Mouse (Mus musculus) MEL (cell line): ENCODE results near the gene Fam180a.

Source experiments
- CHD1 ChIP-seq: IDR thresholded peaks from 2 replicates; pipeline ENCODE4 v1.6.1; 2012; ENCODE audit warnings: low read depth, mild to moderate bottlenecking, inconsistent platforms, low read length, improper control_type of control experiment
- CTCF ChIP-seq, 3 experiments: IDR thresholded peaks in 2 of 3; conservative IDR thresholded peaks in 1 of 3; 2 replicates each; pipeline ENCODE4 v1.5.1; 2011 to 2012; ENCODE audit warnings: low read length in 3 of 3, low read depth in 2 of 3, mild to moderate bottlenecking in 2 of 3, improper control_type of control experiment in 1 of 3, inconsistent platforms in 1 of 3, mixed read lengths in 1 of 3, moderate library complexity in 1 of 3; ENCODE audit not compliant: control insufficient read depth in 1 of 3, insufficient read depth in 1 of 3, poor library complexity in 1 of 3, severe bottlenecking in 1 of 3
- EP300 ChIP-seq, 2 experiments: IDR thresholded peaks; 2 replicates each; pipeline ENCODE4 v1.6.1; 2011; ENCODE audit warnings: improper control_type of control experiment in 2 of 2, low read length in 2 of 2, low read depth in 1 of 2, mild to moderate bottlenecking in 1 of 2
- KAT2A ChIP-seq: conservative IDR thresholded peaks from 2 replicates; pipeline ENCODE4 v1.6.1; 2012; ENCODE audit warnings: low read depth, low read length, improper control_type of control experiment, inconsistent platforms
- MAZ ChIP-seq: IDR thresholded peaks from 2 replicates; pipeline ENCODE4 v1.6.1; 2012; ENCODE audit warnings: low read depth, mild to moderate bottlenecking, inconsistent platforms, low read length, improper control_type of control experiment
- MYC ChIP-seq: IDR thresholded peaks from 2 replicates; pipeline ENCODE4 v1.6.1; 2011; ENCODE audit warnings: low read depth, mild to moderate bottlenecking, low read length, improper control_type of control experiment, moderate library complexity
- POLR2A ChIP-seq, 2 experiments: IDR thresholded peaks; 2 replicates each; pipeline ENCODE4 v1.6.1; 2011 to 2012; ENCODE audit warnings: low read length in 2 of 2, mild to moderate bottlenecking in 2 of 2, control low read depth in 1 of 2, improper control_type of control experiment in 1 of 2, low read depth in 1 of 2, moderate library complexity in 1 of 2; ENCODE audit not compliant: control insufficient read depth in 1 of 2, insufficient read depth in 1 of 2, poor library complexity in 1 of 2
- RAD21 ChIP-seq: IDR thresholded peaks from 2 replicates; pipeline ENCODE4 v1.6.1; 2011; ENCODE audit warnings: mild to moderate bottlenecking, low read depth, low read length, improper control_type of control experiment
- USF1 ChIP-seq: IDR thresholded peaks from 2 replicates; pipeline ENCODE4 v1.6.1; 2014; ENCODE audit warnings: low read depth, mild to moderate bottlenecking, inconsistent platforms, low read length, improper control_type of control experiment, moderate library complexity
- ZMIZ1 ChIP-seq: IDR thresholded peaks from 2 replicates; pipeline ENCODE4 v1.6.1; 2012; ENCODE audit warnings: low read depth, mild to moderate bottlenecking, inconsistent platforms, low read length, improper control_type of control experiment, moderate library complexity

DNA sequence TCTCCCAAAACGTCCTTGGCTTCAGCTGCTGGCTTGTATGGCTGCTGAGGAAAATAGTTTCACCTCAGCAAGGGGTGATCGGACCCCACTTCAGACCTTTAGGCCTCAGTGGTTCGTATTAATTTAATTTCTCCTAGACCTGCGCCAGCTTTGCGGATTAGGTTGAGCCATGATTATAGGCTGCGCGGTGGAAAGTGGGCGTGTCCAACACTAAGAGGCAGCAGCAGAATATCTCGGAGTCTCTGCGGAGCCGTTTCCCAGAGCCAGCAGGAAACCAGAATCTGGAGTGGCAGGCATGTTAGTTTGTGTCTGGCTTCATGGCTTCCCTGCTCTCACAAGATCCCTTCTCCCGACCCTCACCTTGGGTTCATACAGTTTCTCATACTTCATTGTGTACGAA, 56.3 kb downstream of the Fam180a start:
- TF ChIP-seq KAT2A (no peak), MYC (no peak), CTCF (IDR thresholded peaks at IDR 0.05 in 2 of 3, conservative IDR thresholded peaks at IDR 0.05 in 1 of 3; ENCODE audit: control insufficient read depth in 1 of 3, insufficient read depth in 1 of 3, low read depth in 2 of 3, low read length in 3 of 3, poor library complexity in 1 of 3, severe bottlenecking in 1 of 3) (no peak), USF1 (no peak), RAD21 (no peak), EP300 (IDR thresholded peaks at IDR 0.05; ENCODE audit: low read depth in 1 of 2, low read length in 2 of 2) (no peak), MAZ (no peak), CHD1 (no peak), ZMIZ1 (no peak), POLR2A (IDR thresholded peaks at IDR 0.05; ENCODE audit: control insufficient read depth in 1 of 2, insufficient read depth in 1 of 2, low read depth in 1 of 2, low read length in 2 of 2, poor library complexity in 1 of 2) (no peak)
